Mouse (Mus musculus): ENCODE results near the gene Fhit.

The Fhit gene

GRCm38 (mm10) chr14:10166641-10167429, 995.0 kb downstream of the Fhit start:
- no peak for DNase-seq (ENCODE audit: extremely low read depth, low read depth, low spot score)

DNA sequence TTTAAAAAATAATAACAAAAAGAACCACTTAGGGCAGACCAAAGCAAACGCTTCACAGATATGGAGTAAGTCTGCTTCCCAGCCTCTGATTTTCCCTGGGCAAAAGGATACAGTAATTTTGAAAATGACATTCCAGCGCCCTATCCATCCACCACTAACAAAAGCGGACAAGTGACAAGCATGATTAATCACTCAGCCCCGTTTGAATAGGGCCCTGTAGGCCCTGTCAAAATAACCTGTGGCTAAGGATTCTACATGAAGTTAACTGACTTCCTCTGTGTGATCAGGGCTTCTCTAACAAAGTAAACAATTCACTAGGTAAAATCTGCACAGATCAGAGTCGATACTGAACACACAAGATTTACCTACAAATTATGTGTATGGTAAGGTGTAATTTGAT, 1012.0 kb downstream of the Fhit start:
- no peak for DNase-seq (ENCODE audit: extremely low read depth, low read depth, low spot score)

DNA sequence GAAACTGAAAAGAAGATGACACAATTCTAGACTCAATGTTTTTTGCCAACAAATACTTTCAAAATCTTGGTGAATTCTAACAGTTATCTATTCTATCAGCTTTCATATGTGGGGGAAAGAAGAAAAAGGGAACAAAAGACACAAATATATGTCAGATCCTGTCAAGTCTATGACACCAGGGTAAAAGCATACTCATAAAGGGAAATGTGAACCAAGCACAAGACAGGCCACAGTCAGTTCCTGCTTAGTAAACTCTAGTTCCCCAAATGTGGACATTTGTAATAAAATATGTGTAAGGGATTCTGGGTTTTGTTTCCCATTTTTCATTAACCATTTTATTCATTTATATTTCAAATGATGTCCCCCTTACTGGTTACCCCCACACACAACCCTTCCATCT, 1022.5 kb downstream of the Fhit start:
- DNase-seq (ENCODE audit: extremely low read depth, low read depth, low spot score): no peak

DNA sequence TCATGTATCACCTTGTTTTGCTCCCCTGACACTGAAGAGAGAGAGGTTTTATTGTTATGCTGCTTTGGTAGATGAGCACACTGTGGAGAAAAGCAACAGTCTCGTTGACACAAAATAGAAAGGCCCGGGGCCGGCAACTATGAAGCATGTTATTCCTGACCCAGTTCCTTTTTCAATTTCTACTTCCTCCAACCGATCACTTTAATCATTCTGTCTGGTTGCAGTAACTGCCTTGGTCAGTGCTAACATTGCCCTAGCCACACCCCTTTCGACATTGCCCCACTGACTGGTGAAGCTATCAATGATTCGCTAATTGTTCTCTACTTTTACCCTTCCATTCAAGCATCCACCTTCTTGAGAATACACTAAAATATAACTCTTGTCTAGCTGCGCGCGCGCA, 1028.0 kb downstream of the Fhit start:
- DNase-seq (ENCODE audit: extremely low read depth, low read depth, low spot score): no peak

GRCm38 (mm10) chr14:10129675-10130074, 1032.2 kb downstream of the Fhit start:
- DNase-seq (ENCODE audit: extremely low read depth, low read depth, low spot score): no peak

- no peak for DNase-seq (ENCODE audit: extremely low read depth, low read depth, low spot score)
Measured at GRCm38 (mm10) chr14:10129088-10129487, 1032.7 kb downstream of the Fhit start.

DNA sequence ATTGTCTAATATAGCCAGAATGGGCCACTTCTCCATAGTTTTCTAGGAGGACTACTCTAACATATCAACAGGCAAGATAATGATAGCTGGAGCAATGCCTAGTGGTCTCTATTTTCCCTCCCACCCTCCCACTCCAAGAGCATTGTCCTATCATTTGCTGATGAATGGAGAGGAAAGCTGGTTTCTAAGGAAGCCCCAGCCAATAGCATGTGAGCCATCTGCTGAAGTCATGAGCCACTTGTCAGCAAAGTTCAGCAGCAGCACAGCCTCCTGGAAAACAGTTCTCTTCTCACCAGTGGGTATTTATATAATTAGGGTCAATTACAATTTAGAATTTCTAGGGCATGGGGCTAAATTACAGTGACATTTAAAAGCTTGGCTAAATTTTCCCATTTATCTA, 1035.3 kb downstream of the Fhit start:
- no peak for DNase-seq (ENCODE audit: extremely low read depth, low read depth, low spot score)

DNA sequence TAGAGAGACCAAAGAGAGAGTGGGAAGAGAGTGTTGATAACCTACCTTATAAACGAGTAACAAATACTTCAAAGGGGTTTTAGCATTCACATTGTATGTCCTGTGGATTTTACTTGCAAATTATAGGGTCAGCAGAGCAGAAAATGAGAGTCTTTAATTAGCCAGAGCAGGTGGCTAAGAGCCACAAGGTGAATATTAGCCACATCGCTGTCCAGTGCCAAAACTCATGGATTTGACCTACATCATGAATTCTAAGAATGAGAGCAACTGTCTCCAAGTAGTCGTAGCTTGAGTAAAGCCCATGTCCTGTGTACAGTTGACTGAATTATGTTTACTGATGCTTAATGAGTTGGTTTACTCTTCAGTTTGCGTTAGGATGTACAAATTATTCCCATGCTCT, 1039.7 kb downstream of the Fhit start:
- DNase-seq (ENCODE audit: extremely low read depth, low read depth, low spot score): no peak

DNA sequence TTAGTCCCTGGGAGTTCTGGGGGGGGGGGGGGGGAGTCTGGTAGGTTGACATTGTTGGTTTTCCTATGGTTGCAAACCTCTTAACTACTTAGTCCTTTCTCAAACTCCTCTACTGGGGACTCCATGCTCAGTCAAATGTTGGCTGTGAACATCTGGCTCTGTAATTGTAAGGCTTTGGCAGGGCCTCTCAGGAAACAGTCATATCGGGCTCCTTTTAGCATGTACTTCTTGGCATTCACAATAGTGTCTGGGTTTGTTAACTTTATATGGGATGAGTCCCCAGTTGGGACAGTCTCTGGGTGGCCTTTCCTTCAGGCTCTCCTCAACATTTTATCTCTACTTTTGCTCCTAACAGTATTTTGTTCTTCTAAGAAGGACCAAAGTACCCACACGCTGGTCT, 1065.6 kb downstream of the Fhit start:
- no peak for DNase-seq (ENCODE audit: extremely low read depth, low read depth, low spot score)

GRCm38 (mm10) chr14:10079062-10079461, 1082.8 kb downstream of the Fhit start:
- no peak for DNase-seq (ENCODE audit: extremely low read depth, low read depth, low spot score)

DNA sequence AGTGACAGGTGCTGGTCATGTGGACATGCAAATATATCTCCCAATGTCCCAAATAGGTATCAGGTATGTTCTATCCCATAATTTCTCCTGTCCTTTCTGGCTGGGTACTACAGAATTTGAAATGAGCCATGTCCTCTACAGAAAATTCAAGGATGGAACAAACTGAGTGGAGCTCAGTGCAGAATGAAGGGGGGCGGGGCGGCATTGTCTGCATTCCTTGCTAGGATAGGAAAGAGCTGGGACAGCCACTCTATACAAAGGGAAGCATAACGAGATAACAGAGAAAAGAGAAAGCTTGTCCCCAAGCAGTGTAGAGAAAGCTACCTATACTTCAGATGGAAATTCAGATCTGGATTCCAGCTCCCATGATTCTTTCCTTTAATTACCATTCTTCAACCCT, 1111.9 kb downstream of the Fhit start:
- no peak for DNase-seq (ENCODE audit: extremely low read depth, low read depth, low spot score)

DNA sequence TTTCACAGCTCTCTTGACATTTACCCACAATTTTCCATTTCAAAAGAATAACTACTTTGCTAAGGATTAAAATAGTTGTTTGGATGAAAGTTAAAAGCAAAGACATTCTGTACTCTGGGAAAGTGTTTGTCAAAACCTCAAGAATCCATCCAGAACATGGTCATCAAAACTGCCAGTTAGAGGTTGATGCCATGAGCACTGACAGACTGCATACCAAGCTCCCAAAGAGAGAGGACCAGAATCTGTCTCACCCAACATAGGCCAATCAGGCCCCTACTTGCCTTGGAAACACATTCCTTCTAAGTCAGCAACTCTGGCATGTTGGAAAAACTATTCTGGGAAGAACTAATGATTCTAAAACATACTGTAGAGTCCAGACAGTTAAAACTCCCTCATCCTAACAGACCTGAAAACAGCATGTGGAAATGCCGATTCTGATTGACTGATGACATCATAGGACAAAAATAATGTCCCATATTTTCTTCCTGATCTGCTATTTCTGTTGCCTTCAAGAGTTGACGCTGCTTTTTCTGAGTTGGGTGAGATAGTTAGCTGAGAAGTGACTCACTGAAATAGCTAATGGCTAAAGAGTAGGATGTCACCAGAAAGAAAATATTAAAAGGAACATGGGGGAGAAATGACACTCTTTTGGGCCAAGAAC, 1114.6 kb downstream of the Fhit start:
- DNase-seq (ENCODE audit: extremely low read depth, low read depth, low spot score): no peak

DNA sequence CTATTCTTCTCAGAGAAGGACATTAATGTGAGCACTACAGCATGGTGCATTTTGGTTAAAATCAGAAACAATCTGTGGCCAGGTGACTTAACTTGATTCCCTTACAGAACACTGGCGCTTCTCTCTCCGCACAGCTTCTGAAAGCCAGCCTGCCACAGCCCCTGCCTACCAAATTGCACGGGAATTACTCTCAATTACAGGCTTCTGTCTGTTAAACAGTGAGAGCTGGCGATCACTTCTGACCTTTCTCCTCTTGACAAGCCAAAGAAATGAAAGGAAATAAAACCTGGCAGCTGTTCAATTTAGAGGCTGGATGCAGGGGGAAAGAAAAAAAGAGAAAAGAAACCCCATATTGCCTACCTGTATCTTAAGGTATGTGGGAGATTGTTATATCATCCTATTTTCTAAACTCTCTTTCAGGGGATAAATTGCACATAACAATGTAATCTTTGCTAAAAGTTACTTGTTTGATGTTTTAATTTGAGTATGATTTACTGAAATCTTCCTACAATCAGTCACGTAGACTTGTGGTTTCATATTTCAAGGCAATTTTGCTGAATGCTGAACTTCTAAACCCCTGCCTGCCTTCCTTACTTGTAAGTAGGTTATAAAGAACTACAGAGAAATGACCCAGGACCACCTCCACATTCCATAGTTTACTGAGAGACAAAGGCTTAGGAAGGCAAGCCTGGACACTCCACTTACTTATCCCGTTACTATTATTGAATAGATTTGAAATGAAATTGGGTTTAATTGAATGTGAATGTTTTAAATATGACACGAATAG, 1115.3 kb downstream of the Fhit start:
- no peak for DNase-seq (ENCODE audit: extremely low read depth, low read depth, low spot score)

- DNase-seq (ENCODE audit: extremely low read depth, low read depth, low spot score): no peak
Measured at GRCm38 (mm10) chr14:10038021-10038420, 1123.8 kb downstream of the Fhit start.

DNA sequence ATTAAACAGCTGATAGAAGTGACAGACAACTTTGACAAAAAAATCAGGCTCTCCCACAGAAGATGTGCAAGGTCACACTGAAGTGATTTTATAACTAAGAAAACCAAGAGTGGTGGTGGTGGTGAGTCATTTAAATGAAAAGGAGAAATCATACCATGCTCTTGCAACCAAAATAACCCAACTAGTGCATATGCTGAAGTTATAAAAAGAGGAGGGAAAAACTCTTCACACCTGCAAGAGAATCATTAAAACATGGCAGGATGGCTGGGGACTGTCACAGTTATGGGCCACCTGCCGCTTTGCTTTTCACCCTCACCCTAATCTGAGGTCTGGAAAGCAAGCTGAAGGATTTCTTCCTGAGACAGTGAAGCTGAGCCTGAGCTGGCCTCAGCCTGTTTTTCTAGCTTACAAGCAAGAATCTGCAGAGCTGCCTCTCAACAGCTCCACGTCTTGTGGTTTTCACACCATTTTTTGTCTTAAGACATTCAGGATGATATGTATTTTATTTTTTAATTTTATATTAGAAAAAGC, 1125.1 kb downstream of the Fhit start:
- DNase-seq (ENCODE audit: extremely low read depth, low read depth, low spot score): no peak

GRCm38 (mm10) chr14:10035682-10036081, 1126.2 kb downstream of the Fhit start:
- no peak for DNase-seq (ENCODE audit: extremely low read depth, low read depth, low spot score)

GRCm38 (mm10) chr14:10035270-10035669, 1126.6 kb downstream of the Fhit start:
- DNase-seq (ENCODE audit: extremely low read depth, low read depth, low spot score): no peak

DNA sequence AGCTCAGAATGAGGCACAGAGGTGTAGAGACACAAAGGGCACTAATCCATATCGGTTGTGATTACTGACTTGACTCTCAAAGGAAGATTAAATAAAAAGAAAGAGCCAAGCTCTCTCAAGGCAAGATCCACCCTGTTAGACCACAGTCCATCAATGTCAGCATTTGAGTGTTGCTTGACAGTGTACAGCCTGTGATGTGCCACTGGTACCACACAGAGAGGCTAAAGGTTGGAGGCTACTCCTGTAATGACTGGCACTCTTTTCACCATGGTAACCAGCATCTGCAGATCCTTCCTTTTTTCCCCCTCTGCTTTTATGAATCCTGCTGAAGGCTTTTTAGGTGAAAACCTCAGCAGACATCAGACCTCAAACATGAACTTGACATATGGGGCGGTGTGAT, 1138.5 kb downstream of the Fhit start:
- no peak for DNase-seq (ENCODE audit: extremely low read depth, low read depth, low spot score)

DNA sequence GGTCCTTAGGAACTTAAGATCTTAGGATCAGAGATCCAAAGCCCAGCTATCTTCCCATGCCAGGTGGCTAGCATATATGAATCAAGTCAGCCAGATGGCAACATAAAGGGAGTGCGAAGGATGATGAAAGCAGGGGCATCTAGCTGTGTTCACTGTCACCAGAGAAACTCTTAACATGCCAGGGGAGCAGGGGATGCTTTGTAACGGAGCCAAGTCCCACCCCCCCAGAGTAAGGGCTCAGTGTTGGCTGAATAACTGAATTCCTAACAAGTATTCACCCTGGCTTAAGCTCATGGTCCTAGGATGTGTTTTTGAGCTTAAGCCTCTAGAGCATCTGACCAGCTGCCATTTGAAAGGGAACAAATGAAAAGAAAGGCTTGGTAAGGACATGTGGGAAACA, 1139.5 kb downstream of the Fhit start:
- no peak for DNase-seq (ENCODE audit: extremely low read depth, low read depth, low spot score)

DNA sequence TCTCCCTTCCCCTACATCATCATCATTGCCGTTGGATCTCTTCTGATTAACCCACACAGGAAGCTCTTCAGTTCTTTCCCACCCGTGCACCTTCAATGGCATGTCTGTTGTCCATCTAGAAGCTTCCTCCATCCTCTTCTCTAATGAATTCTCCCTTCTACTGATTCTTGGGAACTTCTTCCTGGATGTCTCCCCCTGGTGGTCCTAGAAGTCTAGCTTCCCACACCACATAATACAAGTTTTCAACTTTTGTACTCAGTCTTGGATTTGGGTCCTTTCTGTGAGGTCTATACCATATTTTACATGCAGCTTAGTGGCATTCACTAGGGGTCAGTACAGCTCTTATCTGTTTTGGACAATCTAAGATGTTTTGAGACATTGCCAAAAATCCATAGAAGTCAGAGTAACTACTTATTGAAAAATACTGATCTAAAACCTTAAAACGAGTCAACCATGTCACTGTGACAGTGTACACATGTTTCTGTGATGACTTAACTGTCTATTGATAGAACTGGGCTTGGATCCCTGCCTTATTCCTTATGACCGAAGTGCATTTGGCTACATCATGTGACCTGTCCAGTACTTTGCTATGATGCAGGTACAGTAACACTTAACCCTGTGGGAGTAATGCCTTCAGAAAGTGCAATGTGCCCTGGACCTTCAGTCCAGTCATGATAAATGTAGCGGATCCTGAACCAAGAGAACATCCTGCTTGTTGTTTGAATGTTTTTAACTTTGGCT, 1141.3 kb downstream of the Fhit start:
- DNase-seq (ENCODE audit: extremely low read depth, low read depth, low spot score): no peak

DNA sequence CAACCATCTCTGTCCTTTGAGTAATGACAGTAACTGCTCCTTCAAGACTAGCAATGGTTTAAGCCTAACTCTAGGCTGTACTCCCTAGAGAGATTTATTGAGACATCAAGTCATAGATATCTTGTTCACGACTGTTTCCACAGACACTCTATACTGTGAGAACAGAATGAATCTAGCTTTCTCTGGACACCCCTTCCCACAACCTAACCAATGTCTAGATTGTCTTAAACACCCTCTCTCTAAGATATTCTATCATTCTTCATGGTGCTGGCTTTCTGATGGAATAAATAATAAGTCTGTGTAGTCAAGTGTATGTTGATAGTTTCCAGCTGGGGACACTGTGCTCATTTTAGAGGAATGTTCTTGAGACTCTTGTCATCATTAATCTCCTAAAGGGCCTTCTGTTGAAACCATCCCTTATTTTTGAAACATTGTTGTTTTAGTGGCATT, 1148.0 kb downstream of the Fhit start:
- no peak for DNase-seq (ENCODE audit: extremely low read depth, low read depth, low spot score)

Data from fat pad, adult 2 months (tissue).